Mouse (Mus musculus) c-Kit-negative CD71-positive TER-119-positive erythroid progenitor cells, embryonic 14.5 days (primary cell): Measurements from ENCODE around the gene Cttnbp2nl.

Source experiments
- DNase-seq: peaks from one replicate; pipeline ENCODE4 v3.0.0-alpha.2; 2013; ENCODE audit warnings: low read depth, low spot score

Gene Cttnbp2nl

GRCm38 (mm10) chr3:105014908-105015307 is 38.0 kb downstream of the Cttnbp2nl start:
- no peak for DNase-seq

DNA sequence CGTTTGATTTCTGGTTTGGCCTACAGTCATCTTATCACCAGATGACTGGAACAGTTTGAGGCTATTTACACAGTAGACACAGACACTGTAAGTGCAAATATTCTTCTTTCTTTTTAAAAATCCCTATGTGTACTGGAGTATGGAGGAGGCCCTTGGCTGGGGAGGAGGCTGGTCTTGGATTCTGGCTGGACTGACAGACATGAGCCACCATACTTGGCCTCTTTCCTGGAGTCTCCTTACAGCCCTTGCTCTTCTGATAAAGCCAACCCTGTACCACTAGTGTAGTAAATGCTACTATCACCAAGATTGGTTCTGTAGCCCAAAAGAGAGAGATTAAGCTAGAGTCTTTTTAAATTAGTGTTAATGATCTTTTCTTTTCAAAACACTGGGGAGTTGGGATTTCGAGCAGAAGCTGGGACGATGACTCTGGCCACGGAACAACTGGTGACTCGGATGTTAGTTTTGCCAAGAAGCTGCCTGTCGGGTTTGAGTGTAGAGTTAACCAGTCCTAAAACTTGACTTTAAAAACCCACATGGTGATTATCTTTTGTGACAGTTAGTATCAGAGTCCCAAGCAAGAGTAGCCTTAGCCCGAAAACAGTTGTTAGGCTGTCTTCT is 40.1 kb downstream of the Cttnbp2nl start:
- DNase-seq = no peak

DNA sequence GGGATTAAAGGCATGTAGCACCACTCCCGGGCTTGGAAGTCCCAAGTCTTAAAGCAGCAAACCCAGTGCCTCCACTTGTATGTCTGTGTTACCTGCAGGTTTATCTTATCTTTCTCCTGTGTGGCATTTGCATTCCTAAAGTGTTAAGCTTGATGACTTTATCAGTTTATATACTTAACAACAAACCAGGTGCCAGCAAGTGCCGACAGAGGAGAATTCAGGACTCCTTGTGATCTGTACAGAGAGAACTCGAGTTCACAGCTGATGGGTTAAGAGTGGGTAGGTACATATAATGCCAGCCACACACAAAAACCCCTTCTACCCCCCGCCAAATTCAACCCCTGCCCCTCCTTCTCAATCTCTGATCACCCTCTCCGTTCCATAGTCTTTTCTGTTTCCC is 41.1 kb downstream of the Cttnbp2nl start:
- no peak for DNase-seq

DNA sequence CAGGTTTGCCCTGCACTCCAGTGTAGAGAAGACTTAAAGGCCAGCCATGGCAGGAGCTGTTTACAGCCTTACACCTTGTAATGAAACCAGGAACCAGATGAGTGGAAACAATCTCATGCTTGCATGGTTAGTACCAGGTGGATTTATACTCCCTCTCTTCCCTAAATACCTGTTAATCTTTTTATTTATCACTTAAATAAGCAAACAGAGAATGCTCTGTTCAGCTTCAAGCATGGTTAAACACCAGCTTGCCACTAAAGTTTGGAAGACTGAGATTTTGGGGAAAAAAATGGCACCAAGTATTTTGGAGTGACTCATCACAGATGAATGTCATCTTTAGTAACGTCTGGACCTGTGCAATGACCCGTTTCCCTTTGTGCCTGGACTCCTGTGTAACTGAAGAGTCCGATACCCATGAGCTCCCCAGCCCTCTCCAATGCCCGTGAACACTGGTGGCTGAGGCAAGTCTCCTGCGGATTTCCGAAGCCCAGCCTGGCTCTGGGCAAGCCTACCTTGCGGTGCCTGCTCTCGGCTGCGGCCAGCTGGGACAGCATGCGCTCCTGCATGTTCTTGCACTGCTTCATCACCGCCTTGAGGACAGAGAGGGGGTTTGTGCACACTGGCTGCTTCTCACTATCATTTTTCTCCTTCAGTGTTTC is 42.1 kb downstream of the Cttnbp2nl start:
- DNase-seq = no peak

DNA sequence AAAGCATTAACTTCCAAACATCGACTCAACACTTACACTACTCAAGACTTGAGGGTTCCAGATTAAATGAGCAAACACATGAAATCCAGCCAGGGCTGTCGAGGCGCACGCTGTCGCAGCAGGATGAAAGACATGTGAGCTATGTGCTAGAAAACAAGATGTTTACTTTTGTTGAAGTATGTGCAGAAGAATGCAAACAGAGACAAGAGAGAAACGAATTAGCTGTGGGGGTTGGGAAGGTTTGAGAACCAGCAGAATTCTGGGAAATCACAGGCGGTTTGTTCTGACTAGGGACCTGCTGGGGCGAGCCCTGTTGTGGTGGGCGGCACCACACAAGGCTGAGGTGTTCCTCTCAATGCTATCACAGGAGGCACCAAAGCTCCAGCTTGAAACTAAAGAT is 44.9 kb downstream of the Cttnbp2nl start:
- no peak for DNase-seq

DNA sequence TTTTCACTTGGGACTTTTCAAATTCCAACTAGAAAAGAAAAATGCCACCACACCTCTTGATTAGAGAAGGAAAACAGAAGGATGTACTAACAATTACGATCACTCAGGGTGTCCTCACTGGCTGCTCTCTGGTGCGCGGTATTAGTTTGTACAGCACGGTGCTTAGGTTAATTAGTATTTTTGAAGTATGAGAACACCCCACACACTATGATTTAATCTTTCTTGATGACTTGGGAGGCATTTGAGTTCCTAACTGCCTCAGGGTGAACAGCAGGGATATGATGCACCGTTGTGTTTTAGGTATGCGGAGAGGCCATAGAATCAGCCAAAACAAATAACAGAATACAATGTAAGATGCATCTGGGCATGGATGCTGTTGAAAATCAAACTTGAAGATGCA is 46.8 kb downstream of the Cttnbp2nl start:
- no peak for DNase-seq

GRCm38 (mm10) chr3:105005561-105006065 is 47.3 kb downstream of the Cttnbp2nl start:
- DNase-seq = no peak

- no peak for DNase-seq
These were observed 47.9 kb downstream of the Cttnbp2nl start for GRCm38 (mm10) chr3:105005011-105005410.

- DNase-seq = no peak
These were observed 48.9 kb downstream of the Cttnbp2nl start for GRCm38 (mm10) chr3:105003960-105004463.

DNA sequence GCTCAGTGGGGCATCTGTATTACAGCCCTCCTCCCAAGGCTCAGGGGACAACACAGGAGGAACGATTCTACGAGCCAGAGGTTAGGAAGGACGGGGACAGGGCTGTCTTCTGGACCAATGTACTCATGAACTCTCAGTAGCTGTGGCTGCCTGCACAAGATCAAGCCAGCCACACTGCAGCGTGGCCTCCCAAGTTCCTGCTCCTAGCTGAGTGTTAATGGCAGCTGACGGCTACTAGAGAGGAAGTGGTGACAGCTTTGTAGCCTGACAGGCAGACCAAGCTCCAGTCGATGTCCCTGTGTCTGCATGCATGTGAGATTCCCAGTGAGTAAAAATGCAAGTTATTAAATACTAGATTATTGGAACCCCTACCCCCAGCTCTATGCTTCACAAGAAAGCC is 51.6 kb downstream of the Cttnbp2nl start:
- no peak for DNase-seq

- DNase-seq = no peak
These were observed 52.4 kb downstream of the Cttnbp2nl start for GRCm38 (mm10) chr3:105000561-105000960.

DNA sequence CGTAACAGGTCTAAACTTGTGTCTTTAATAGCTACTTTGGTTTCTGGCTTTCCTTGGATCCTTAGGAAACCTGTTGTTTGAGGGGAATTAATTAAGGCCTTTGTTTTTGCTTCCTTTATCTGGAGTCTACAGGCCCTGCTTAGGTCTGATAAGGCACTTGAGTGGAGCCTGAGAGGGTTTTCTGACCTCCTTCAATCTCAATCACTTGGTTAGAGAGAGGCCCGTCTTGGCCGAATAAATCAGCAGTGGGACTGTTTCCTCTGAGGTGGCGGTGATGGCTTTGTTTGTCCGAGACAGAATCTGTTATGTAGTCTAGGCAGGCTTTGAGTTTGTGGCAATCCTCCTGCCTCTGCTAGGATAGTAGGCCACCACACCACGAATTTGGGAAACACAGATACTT is 55.4 kb downstream of the Cttnbp2nl start:
- DNase-seq = no peak

GRCm38 (mm10) chr3:104995707-104996106 is 57.2 kb downstream of the Cttnbp2nl start:
- no peak for DNase-seq

DNA sequence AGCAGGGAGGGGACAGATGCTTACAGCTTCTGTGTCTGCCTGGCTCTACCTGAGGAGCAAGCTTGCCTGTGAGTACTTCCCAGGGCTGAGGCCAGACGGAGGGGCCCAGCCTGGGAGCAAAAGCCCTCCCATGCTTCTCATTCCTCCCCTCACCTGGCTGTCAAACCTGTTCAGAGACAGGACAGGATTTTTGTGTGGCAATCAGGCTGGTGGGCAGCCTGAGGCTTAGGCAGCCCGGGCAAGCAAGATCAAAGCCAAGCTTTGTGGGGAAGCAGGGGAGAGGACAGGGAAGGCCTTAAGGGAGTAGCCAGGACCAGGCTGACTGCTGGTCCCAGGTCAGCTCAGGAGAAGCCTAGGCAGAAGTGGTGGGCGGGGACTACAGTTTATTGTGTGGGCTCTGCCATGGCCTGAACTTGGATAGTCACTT is 58.5 kb downstream of the Cttnbp2nl start:
- no peak for DNase-seq

DNA sequence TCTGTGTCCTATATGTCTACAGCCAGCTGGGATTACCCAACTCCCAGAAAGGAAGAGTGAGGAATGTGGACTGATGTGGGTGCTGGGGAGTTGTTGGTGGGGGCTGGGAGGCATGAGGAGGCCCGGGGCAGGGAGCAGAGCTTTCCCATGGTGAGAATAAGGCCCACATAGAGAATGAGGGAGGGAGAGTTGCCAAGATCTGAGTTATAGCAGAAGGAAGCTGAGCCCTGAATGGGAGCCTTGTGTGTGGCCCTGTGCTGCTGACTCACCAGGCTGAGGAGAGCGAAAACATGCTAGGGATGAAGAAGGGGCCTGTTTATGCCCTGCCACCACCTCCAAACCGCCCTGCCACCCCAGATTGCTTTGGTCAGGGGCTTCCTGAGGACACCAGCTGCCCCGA is 59.1 kb downstream of the Cttnbp2nl start:
- no peak for DNase-seq

DNA sequence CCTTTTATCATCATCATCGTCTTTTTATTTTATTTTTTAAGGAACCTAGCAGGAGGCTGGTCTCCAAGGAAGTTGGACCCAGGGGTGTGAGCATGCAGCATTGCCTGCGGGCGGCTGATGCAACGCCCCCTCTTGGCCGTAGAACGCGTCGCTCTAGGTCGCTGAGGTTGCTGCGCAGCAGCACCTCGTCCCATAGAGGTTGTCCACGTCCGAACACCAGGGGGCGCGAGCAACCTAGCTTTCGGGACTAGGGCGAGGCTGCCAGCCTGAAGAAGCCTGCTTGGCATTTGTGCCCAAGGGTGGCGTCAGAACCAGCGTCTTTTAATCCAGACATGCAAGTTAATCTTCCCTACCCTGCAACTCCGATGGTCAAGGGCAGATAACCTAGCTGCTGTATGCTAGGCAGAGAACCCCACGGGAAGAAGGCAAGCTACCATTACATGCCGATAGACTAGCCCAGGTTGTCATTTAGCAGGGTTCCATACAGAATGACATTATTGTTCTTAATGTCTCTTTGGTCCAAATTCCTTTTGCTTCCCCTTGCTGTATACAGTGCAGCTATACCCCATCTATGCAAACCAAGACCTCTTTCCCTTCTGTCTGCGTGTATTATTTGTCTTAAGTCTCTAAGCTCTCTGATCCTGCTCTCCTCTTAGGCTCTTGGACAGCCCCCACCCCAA is 60.1 kb downstream of the Cttnbp2nl start:
- DNase-seq = peak; percentile 12

DNA sequence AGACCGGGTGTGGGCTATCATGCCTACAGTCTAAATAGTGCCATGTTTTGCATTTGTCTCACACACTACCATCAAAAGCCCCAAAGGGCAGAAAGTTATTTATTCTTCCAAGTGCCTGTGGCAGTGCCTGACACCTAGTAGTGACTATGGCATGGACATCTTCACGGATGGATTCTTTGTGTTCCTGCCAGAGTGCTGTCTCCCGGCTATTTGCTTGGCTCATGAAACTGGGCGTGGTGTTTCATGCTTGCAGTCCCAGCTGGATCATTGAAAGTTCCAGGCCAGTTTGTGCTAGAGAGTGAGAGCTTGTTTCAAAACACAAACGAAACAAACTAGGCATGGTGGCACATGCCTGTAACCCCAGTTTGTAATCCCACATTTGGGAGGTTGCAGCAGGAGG is 61.2 kb downstream of the Cttnbp2nl start:
- DNase-seq = no peak

DNA sequence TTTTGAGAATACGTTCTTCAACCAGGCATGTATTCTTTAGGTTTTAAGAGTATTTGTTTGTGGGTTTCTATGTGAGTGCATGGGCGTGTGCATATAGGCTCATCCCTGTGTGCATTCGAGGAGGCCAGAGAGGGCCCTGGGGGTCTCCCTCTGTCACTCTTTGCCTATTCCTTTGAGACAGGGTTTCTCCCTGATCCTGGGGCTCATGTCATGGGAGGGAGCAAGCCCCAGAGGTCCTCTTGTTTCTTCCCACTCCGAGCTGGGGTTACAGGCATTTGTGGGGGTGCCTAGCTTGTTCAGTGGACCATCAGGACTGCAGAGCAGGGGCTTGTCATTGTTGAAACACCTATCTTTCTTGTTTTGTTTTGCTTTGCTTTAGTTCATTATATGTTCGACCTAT is 65.1 kb downstream of the Cttnbp2nl start:
- DNase-seq = no peak

DNA sequence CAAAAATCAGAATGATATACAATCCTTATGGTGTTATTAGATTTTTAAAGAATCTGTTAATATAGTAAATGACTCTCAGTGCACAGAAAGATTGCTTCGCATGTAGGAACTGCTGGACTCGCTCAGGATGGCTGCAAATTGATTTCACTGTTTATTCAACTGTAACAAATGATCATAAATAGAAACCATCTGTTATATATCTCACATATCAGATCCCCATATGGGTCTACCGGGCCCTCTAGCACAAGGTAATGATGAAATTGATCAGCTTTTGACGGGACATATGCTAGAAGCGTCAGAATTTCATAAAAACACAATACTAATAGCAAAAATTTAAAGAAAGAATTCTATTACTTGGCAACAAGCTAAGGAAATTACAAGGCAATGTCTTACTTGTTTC is 73.2 kb downstream of the Cttnbp2nl start:
- DNase-seq = no peak

- DNase-seq = no peak
These were observed 85.2 kb downstream of the Cttnbp2nl start for GRCm38 (mm10) chr3:104967548-104968300.

DNA sequence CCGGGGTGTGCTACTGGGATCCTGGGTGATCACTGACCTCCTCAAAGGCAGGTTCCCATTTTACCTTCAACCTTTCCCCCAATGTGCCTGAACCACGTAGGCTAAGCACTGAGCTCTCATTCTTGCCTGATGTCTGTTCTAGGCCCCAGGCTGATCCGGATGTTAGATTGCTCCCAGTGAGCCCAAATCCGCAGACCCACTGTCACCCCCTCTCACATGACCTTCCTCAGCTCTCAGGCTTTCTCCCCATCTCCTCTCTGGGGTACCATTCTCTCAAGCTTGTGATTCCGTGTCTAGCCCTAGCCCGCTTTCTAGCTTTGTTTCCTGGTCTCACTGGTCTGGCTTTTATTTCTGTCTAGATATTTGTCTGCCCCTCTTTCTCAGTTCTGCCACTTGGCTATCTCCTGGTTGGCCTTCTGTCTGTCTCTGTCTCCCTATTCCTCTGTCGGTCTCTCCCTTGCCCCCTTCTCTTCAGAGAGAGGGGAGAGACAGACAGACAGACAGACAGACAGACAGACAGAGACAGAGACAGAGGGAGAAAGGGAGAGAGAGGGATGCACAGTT is 86.9 kb downstream of the Cttnbp2nl start:
- no peak for DNase-seq
